17 mouse cellular contexts compared by ENCODE assay signal in genomic region chr4:154916662-154917061, GRCm38 (mm10). TPM values are rescaled to one million over a fixed set of nuclear protein-coding genes. Genes with fewer than 3 reads are reported as not detected.
"Had no signal": no experiment of that assay in that cellular context is flagged by ENCODE, and none has a peak within 500 bp of the region (broad histone marks: within the 10 kb centered on the region; RNA-seq: fewer than 3 reads in every experiment).

No protein-coding gene starts in this region.

- H3K4me3 ChIP-seq: limb, embryonic 12.5 days; lung, embryonic 15.5 days; midbrain, embryonic 10.5 days; midbrain, embryonic 15.5 days; neural tube, embryonic 12.5 days; stomach, embryonic 15.5 days had no signal

- H3K27ac ChIP-seq: kidney, postnatal 0 days; limb, embryonic 12.5 days; lung, embryonic 15.5 days; macrophage; midbrain, embryonic 10.5 days; midbrain, embryonic 15.5 days; neural tube, embryonic 12.5 days; stomach, embryonic 15.5 days had no signal

- DNase-seq: kidney, adult 11 months; kidney, adult 9 months; kidney, postnatal 36 days; layer of hippocampus, adult 9-11 months; layer of hippocampus, postnatal 36 days; lung, postnatal 14 days had no signal

- ATAC-seq: midbrain, embryonic 15.5 days had no signal

- H3K4me2 ChIP-seq: limb, embryonic 12.5 days; lung, embryonic 15.5 days; midbrain, embryonic 15.5 days; neural tube, embryonic 12.5 days; stomach, embryonic 15.5 days had no signal

- H3K9ac ChIP-seq: limb, embryonic 12.5 days; lung, embryonic 15.5 days; midbrain, embryonic 15.5 days; neural tube, embryonic 12.5 days; stomach, embryonic 15.5 days had no signal

- H3K36me3 ChIP-seq: limb, embryonic 12.5 days; lung, embryonic 15.5 days; midbrain, embryonic 10.5 days; midbrain, embryonic 15.5 days; neural tube, embryonic 12.5 days; stomach, embryonic 15.5 days had no signal

- H3K4me1 ChIP-seq: limb, embryonic 12.5 days; midbrain, embryonic 15.5 days; neural tube, embryonic 12.5 days; stomach, embryonic 15.5 days had no signal

- H3K9me3 ChIP-seq: limb, embryonic 12.5 days; lung, embryonic 15.5 days; midbrain, embryonic 15.5 days; neural tube, embryonic 12.5 days; stomach, embryonic 15.5 days had no signal

- H3K27me3 ChIP-seq: limb, embryonic 12.5 days; lung, embryonic 15.5 days; midbrain, embryonic 15.5 days; neural tube, embryonic 12.5 days; stomach, embryonic 15.5 days had no signal

RNA-seq across cellular contexts. Expression of gene Hes5, which starts 44.1 kb away (rescaled TPM):
- total RNA-seq: liver, adult 2 months; monocyte, adult 5-6 weeks had no signal
- polyA plus RNA-seq: liver, adult 2 months; macrophage had no signal

RNA-seq across cellular contexts. Expression of gene Mmel1, which starts 47.3 kb away (rescaled TPM):
- total RNA-seq: liver, adult 2 months; neutrophil, adult 5-6 weeks had no signal
- polyA plus RNA-seq: kidney, postnatal 0 days; macrophage had no signal
